Comparison of ENCODE assay signal across 8 mouse cellular contexts in genomic region chr7:130692943-130693799, GRCm38 (mm10).
DNase-seq lines count a peak whose midpoint lies in the region; ATAC-seq and TF ChIP-seq lines count a peak whose summit lies in the region.

No protein-coding gene starts in this region.

- DNase-seq in heart, postnatal 0 days (ENCODE audit: low spot score), result peak; percentile 27
- DNase-seq in left cerebral cortex, adult 8-10 months (ENCODE audit: low spot score in 2 of 2), result peak; percentile 29 to 30
- DNase-seq in naive thymus-derived CD4-positive, alpha-beta T cell, adult 2 months (ENCODE audit: low read depth), result peak; percentile 62
- no peak for DNase-seq in MN1 (ENCODE audit: low spot score)
- no peak for DNase-seq in ovary, postnatal 36 days (ENCODE audit: low spot score)

- peak overlapping the region; percentile 80 for H3K4me3 ChIP-seq in megakaryocyte, embryonic 14.5 days (replicated peaks)
- H3K4me3 ChIP-seq in cortical plate, adult 2 months (ENCODE audit: insufficient read depth, low read length), result peak overlapping the region; percentile 58
- peak overlapping the region; percentile 51 for H3K4me3 ChIP-seq in heart, postnatal 0 days (ENCODE audit: low read depth, low read length)

- no peak for ATAC-seq in megakaryocyte, adult 5-6 weeks (ENCODE audit: poor library complexity, severe bottlenecking)
- ATAC-seq in heart, postnatal 0 days (ENCODE audit: insufficient read depth, low read depth), result peak; percentile 40

- no peak for TF ChIP-seq CTCF in cortical plate, adult 2 months (IDR thresholded peaks at IDR 0.05; ENCODE audit: extremely low read depth, insufficient read depth, low read length)
- no peak for TF ChIP-seq CTCF in heart, postnatal 0 days (IDR thresholded peaks at IDR 0.05; ENCODE audit: low read depth)

- H3K36me3 ChIP-seq in megakaryocyte, embryonic 14.5 days (replicated peaks; ENCODE audit: low read length), result no peaks in the 10 kb centered on the region
- no peaks in the 10 kb centered on the region for H3K36me3 ChIP-seq in heart, postnatal 0 days (replicated peaks; ENCODE audit: control insufficient read depth, insufficient read depth, low read length)

- H3K9me3 ChIP-seq in megakaryocyte, embryonic 14.5 days, result no peaks in the 10 kb centered on the region
- H3K9me3 ChIP-seq in heart, postnatal 0 days (replicated peaks; ENCODE audit: control insufficient read depth, low read length), result no peaks in the 10 kb centered on the region

- peaks cover 11% of the 10 kb centered on the region for H3K4me1 ChIP-seq in megakaryocyte, embryonic 14.5 days
- no peaks in the 10 kb centered on the region; the same call in none of the 2 replicates for H3K4me1 ChIP-seq in cortical plate, adult 2 months (ENCODE audit: control insufficient read depth, insufficient read depth, low read length)
- peaks cover 52% of the 10 kb centered on the region for H3K4me1 ChIP-seq in heart, postnatal 0 days (ENCODE audit: control insufficient read depth, insufficient read depth)

- H3K27me3 ChIP-seq in megakaryocyte, embryonic 14.5 days (replicated peaks), result peaks cover 32% of the 10 kb centered on the region
- H3K27me3 ChIP-seq in heart, postnatal 0 days (ENCODE audit: control insufficient read depth, insufficient read depth, low read length), result no peaks in the 10 kb centered on the region

- peak overlapping the region; percentile 73 for H3K9ac ChIP-seq in heart, postnatal 0 days (replicated peaks; ENCODE audit: low read depth, low read length)

- 10% methylated on average over 19 of the region's 19 CpGs for WGBS in heart, postnatal 0 days

- peak overlapping the region; percentile 91 for H3K27ac ChIP-seq in cortical plate, adult 2 months (ENCODE audit: insufficient read depth, low read length)
- H3K27ac ChIP-seq in heart, postnatal 0 days (ENCODE audit: low read depth), result peak overlapping the region; percentile 84

- TF ChIP-seq POLR2A in cortical plate, adult 2 months (IDR thresholded peaks at IDR 0.05; ENCODE audit: extremely low read depth, insufficient read depth, low read length), result peak; percentile 48; the same call in 1 of the 2 replicates

- TF ChIP-seq EP300 in heart, postnatal 0 days (IDR thresholded peaks at IDR 0.05; ENCODE audit: low read depth), result no peak

- H3K4me2 ChIP-seq in heart, postnatal 0 days (ENCODE audit: low read depth, low read length), result peak overlapping the region; percentile 70

Comparison
In these comparisons a context has a peak if more than half of its experiments do, and no peak if none do; other contexts are left out.
1. DNase-seq: peak in heart, postnatal 0 days (single experiment), left cerebral cortex, adult 8-10 months (2 of 2) and naive thymus-derived CD4-positive, alpha-beta T cell, adult 2 months (single experiment); none in MN1 (single experiment) and ovary, postnatal 36 days (single experiment).
2. Peak in every context shown above with its lines, with median percentiles within 50 percentile points of each other: H3K4me3 ChIP-seq.